Mouse (Mus musculus) adrenal gland, postnatal 10 days (tissue): ENCODE measurements around the gene Acd. TPM values are rescaled to one million over a fixed set of nuclear protein-coding genes. Genes with fewer than 3 reads are reported as not detected.

Experiments used
- total RNA-seq, 2 experiments: library from RNA; stranded (reverse); gene quantifications; 2 replicates each; pipeline ENCODE4 v1.2.3; 2021

Gene Acd
- total RNA-seq, 2 experiments from 2014 or later = 27.9 to 28.2 TPM

Other genes starting within 250 kb of the Acd start
- 100 to 1,000 TPM in 1 of 2 experiments, 10 to 100 TPM in 1; 67.9 to 106 TPM for gene Tppp3, start 229.6 kb downstream of the Acd start, total RNA-seq
- gene Zdhhc1, start 204.2 kb downstream of the Acd start, total RNA-seq = 10 to 100 TPM; 15.1 to 18.4 TPM
- 1 to 10 TPM; 1.9 to 2.5 TPM for gene Hsd11b2, start 182.3 kb downstream of the Acd start, total RNA-seq
- 10 to 100 TPM; 92.8 to 94.0 TPM for gene Atp6v0d1, start 135.1 kb downstream of the Acd start, total RNA-seq
- gene Ripor1, start 95.8 kb downstream of the Acd start, total RNA-seq = 10 to 100 TPM; 30.4 to 34.5 TPM
- 10 to 100 TPM; 53.0 to 62.3 TPM for gene Ctcf, start 64.5 kb downstream of the Acd start, total RNA-seq
- gene Agrp, start 63.7 kb downstream of the Acd start, total RNA-seq = 1 to 10 TPM in 1 of 2 experiments, under 1 TPM in 1; 0.97 to 1.3 TPM
- 1 to 10 TPM; 3.6 to 4.5 TPM for gene Carmil2, start 14.8 kb downstream of the Acd start, total RNA-seq
- gene Pard6a, start within 50 bp of the Acd start, total RNA-seq = 10 to 100 TPM in 1 of 2 experiments, 1 to 10 TPM in 1; 9.1 to 12.6 TPM
- not detected for gene 4933405L10Rik, start 6.6 kb upstream of the Acd start, total RNA-seq
- 1 to 10 TPM; 3.9 to 7.5 TPM for gene Enkd1, start 7.1 kb upstream of the Acd start, total RNA-seq
- gene Gfod2, start 57.6 kb upstream of the Acd start, total RNA-seq = 10 to 100 TPM in 1 of 2 experiments, 1 to 10 TPM in 1; 7.5 to 12.8 TPM
- gene Ranbp10, start 126.2 kb upstream of the Acd start, total RNA-seq = 10 to 100 TPM; 25.4 to 30.0 TPM
- not detected for gene Tsnaxip1, start 126.6 kb upstream of the Acd start, total RNA-seq
- 10 to 100 TPM in 1 of 2 experiments, 1 to 10 TPM in 1; 7.6 to 10.4 TPM for gene Cenpt, start 152.2 kb upstream of the Acd start, total RNA-seq
- 10 to 100 TPM; 28.3 to 32.0 TPM for gene Thap11, start 154.0 kb upstream of the Acd start, total RNA-seq
- 10 to 100 TPM; 39.1 to 40.1 TPM for gene Nutf2, start 159.5 kb upstream of the Acd start, total RNA-seq
- 10 to 100 TPM; 28.0 to 35.3 TPM for gene Edc4, start 179.8 kb upstream of the Acd start, total RNA-seq
- under 1 TPM in 1 of 2 experiments, not detected in 1; 0.55 TPM for gene Nrn1l, start 192.5 kb upstream of the Acd start, total RNA-seq
- 10 to 100 TPM; 32.9 to 35.6 TPM for gene Pskh1, start 199.3 kb upstream of the Acd start, total RNA-seq
- under 1 TPM; 0.30 to 0.70 TPM for gene Ctrl, start 232.8 kb upstream of the Acd start, total RNA-seq
- gene Psmb10, start 237.3 kb upstream of the Acd start, total RNA-seq = 10 to 100 TPM; 58.0 to 66.3 TPM
- gene Lcat, start 242.3 kb upstream of the Acd start, total RNA-seq = 10 to 100 TPM; 39.2 to 89.9 TPM